8 mouse cellular contexts compared by ENCODE assay signal in genomic region chr3:67462578-67462977, GRCm38 (mm10). TPM values are rescaled to one million over a fixed set of nuclear protein-coding genes. Genes with fewer than 3 reads are reported as not detected.
A peak's percentile ranks its signal among the peaks of the same experiment; 100 is the strongest.
DNase-seq lines count a peak whose midpoint lies in the region; ATAC-seq and TF ChIP-seq lines count a peak whose summit lies in the region.

No protein-coding gene starts in this region.

- no peaks in the 10 kb centered on the region for H3K27me3 ChIP-seq in cerebellum, adult 2 months (ENCODE audit: control insufficient read depth, insufficient read depth, low read length)
- no peaks in the 10 kb centered on the region; the same call in 1 of the 2 replicates for H3K27me3 ChIP-seq in forebrain, embryonic 14.5 days (replicated peaks; ENCODE audit: control insufficient read depth, insufficient read depth, low read length)
- H3K27me3 ChIP-seq in liver, embryonic 16.5 days (ENCODE audit: control insufficient read depth, insufficient read depth, low read depth, low read length): no peaks in the 10 kb centered on the region

- H3K36me3 ChIP-seq in forebrain, embryonic 14.5 days (ENCODE audit: control insufficient read depth, insufficient read depth, low read length): peaks cover 32% of the 10 kb centered on the region
- peaks cover 7% of the 10 kb centered on the region for H3K36me3 ChIP-seq in liver, embryonic 16.5 days (ENCODE audit: control insufficient read depth, insufficient read depth)

- H3K4me1 ChIP-seq in cerebellum, adult 2 months (ENCODE audit: control insufficient read depth, insufficient read depth, low read length): peaks cover 4% of the 10 kb centered on the region
- H3K4me1 ChIP-seq in forebrain, embryonic 14.5 days (ENCODE audit: control insufficient read depth, insufficient read depth, low read length): peaks cover 12% of the 10 kb centered on the region
- H3K4me1 ChIP-seq in liver, embryonic 16.5 days (ENCODE audit: control insufficient read depth, low read depth, low read length): peaks cover 7% of the 10 kb centered on the region

- no peak for TF ChIP-seq POLR2A in cerebellum, adult 2 months (IDR thresholded peaks at IDR 0.05; ENCODE audit: borderline replicate concordance, insufficient read depth, low read length)

- 34% methylated on average over 10 of the region's 10 CpGs for WGBS in cerebellum, adult 2 months
- WGBS in forebrain, embryonic 14.5 days: 47% methylated on average over 10 of the region's 10 CpGs
- WGBS in liver, embryonic 16.5 days (ENCODE audit: insufficient replicate concordance): 52% methylated on average over 10 of the region's 10 CpGs

- no peaks in the 10 kb centered on the region for H3K9me3 ChIP-seq in forebrain, embryonic 14.5 days (replicated peaks; ENCODE audit: control insufficient read depth, low read length)
- H3K9me3 ChIP-seq in liver, embryonic 16.5 days (replicated peaks; ENCODE audit: control insufficient read depth, low read length): no peaks in the 10 kb centered on the region

- ATAC-seq in forebrain, embryonic 14.5 days: 0 out of 2 replicates have a peak, but pooled peaks have one; percentile 21
- ATAC-seq in liver, embryonic 16.5 days (ENCODE audit: low read depth): no peak

- no peak overlapping the region; the same call in 1 of the 2 replicates for H3K9ac ChIP-seq in forebrain, embryonic 14.5 days (ENCODE audit: low read length)
- no peak overlapping the region for H3K9ac ChIP-seq in liver, embryonic 16.5 days (ENCODE audit: low read depth, low read length)

- peak overlapping the region; percentile 10 for H3K4me3 ChIP-seq in cerebellum, adult 2 months (replicated peaks; ENCODE audit: insufficient read depth, low read depth, low read length)
- H3K4me3 ChIP-seq in forebrain, embryonic 14.5 days (ENCODE audit: low read depth, low read length): peak overlapping the region; percentile 54
- H3K4me3 ChIP-seq in liver, embryonic 16.5 days (ENCODE audit: low read depth, low read length): no peak overlapping the region

- no peak overlapping the region for H3K27ac ChIP-seq in cerebellum, adult 2 months (ENCODE audit: insufficient read depth, low read length)
- H3K27ac ChIP-seq in forebrain, embryonic 14.5 days (ENCODE audit: low read depth, low read length): no peak overlapping the region
- no peak overlapping the region for H3K27ac ChIP-seq in liver, embryonic 16.5 days (ENCODE audit: low read length)

- DNase-seq in cerebellum, adult 2 months: peak in 1 of 2 experiments; percentile 4
- DNase-seq in cerebellum, adult 9-10 months: no peak
- DNase-seq in 416B (ENCODE audit: low read depth): peak; percentile 28
- DNase-seq in forebrain, embryonic 14.5 days (ENCODE audit: low spot score): peak; percentile 46
- DNase-seq in testis, postnatal 10 days (ENCODE audit: low spot score): no peak
- no peak for DNase-seq in spleen, postnatal 10 days (ENCODE audit: low spot score in 2 of 2)
- DNase-seq in kidney, postnatal 4 days: no peak

- H3K4me2 ChIP-seq in forebrain, embryonic 14.5 days (ENCODE audit: low read length): peak overlapping the region; percentile 86
- H3K4me2 ChIP-seq in liver, embryonic 16.5 days (ENCODE audit: low read depth, low read length): 0 out of 2 replicates have a peak overlapping the region, but pooled peaks have one; percentile 13

- no peak for TF ChIP-seq CTCF in cerebellum, adult 2 months (IDR thresholded peaks at IDR 0.05; ENCODE audit: borderline replicate concordance, insufficient read depth, low read depth, low read length)

RNA-seq across cellular contexts. Expression of gene Lxn, which starts 1.1 kb away (rescaled TPM):
- polyA plus RNA-seq in cerebellum, adult 2 months (2012; rRNA removed): 153 and 167 TPM in 2 replicates
- 72.2 and 74.0 TPM in 2 replicates for polyA plus RNA-seq in forebrain, embryonic 14.5 days (2014; fragmentation: Nextera tagmentation; extraction: Ambion mirVana)
- 9.9 and 11.3 TPM in 2 replicates for polyA plus RNA-seq in liver, embryonic 16.5 days (2015; fragmentation: Nextera tagmentation; extraction: Ambion mirVana)

RNA-seq across cellular contexts. Expression of gene Gfm1, which starts 32.7 kb away (rescaled TPM):
- 48.1 and 50.5 TPM in 2 replicates for polyA plus RNA-seq in cerebellum, adult 2 months (2012; rRNA removed)
- polyA plus RNA-seq in forebrain, embryonic 14.5 days (2014; fragmentation: Nextera tagmentation; extraction: Ambion mirVana): 36.1 and 36.2 TPM in 2 replicates
- 27.2 and 29.3 TPM in 2 replicates for polyA plus RNA-seq in liver, embryonic 16.5 days (2015; fragmentation: Nextera tagmentation; extraction: Ambion mirVana)

RNA-seq across cellular contexts. Expression of gene Rarres1, which starts 52.7 kb away (rescaled TPM):
- polyA plus RNA-seq in cerebellum, adult 2 months (2012; rRNA removed): 2.2 and 3.0 TPM in 2 replicates
- polyA plus RNA-seq in forebrain, embryonic 14.5 days (2014; fragmentation: Nextera tagmentation; extraction: Ambion mirVana): 0.77 and 1.1 TPM in 2 replicates
- polyA plus RNA-seq in liver, embryonic 16.5 days (2015; fragmentation: Nextera tagmentation; extraction: Ambion mirVana): 3.7 and 4.3 TPM in 2 replicates

Comparison
In these comparisons a context has a peak if more than half of its experiments do, and no peak if none do; other contexts are left out.
1. DNase-seq: peak in 416B (single experiment) and forebrain, embryonic 14.5 days (single experiment); none in cerebellum, adult 9-10 months (single experiment), testis, postnatal 10 days (single experiment), spleen, postnatal 10 days (0 of 2) and kidney, postnatal 4 days (0 of 2).